Mouse (Mus musculus): ENCODE results near the gene Vmn1r21.
"Not testable (repeated sequence)": the region's sequence is repeated elsewhere in the genome, so short reads cannot be mapped to it uniquely, and the experiment has no call there.

Gene Vmn1r21

DNA sequence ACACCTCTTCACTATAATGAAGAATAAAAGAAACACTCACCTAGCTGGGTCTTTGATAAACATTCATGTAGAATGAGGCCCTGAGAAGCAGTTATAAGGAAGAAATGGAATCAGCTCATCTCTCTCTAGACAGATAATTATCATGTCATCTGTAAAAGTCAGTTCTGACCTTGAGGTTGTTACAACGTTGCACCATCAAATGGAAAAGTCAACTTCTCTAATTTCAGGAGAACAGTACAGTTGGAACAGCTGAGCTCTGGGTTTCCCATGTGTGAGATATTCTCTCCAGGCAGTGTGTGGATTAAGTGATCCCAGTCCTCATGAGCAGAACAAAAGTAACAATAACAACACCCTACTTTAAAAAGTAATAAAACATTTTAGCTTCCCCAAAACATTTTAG, at the start of gene Vmn1r21:
Gene Vmn1r21 (minus strand): TSS at position 58 of the 400 bp plus-strand sequence.
- CTCF ChIA-PET = no interaction called here

GRCm38 (mm10) chr6:57859043-57860042, 9.2 kb upstream of the Vmn1r21 start:
- ChIA-PET POLR2A (no interaction called here), CTCF (interaction anchor here in 3 of 4 experiments (0.6 kb wide), 4 partner anchors 78 to 251 kb away, joined by 3 to 4 read pairs (median 4); no protein-coding TSS in a partner anchor)

More for the DNA sequence above, at the start of gene Vmn1r21:
- POLR2A ChIA-PET = no interaction called here

DNA sequence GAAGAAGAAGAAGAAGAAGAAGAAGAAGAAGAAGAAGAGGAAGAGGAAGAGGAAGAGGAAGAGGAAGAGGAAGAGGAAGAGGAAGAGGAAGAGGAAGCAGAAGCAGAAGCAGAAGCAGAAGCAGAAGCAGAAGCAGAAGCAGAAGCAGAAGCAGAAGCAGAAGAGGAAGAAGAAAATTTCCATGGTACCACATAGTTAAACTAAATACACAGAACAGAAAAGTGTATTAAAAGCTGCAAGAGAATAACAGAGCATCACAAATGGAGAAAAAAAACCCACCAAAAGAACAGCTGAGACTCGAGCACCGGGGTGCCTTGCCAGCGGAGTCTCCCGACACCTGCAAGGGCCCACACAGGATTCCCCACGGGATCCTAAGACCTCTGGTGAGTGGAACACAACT, 1.0 kb upstream of the Vmn1r21 start:
- CTCF ChIA-PET, POLR2A ChIA-PET: not testable (repeated sequence)

- ChIA-PET CTCF (no interaction called here), POLR2A (no interaction called here)
Measured at GRCm38 (mm10) chr6:57839693-57840408, 10.3 kb downstream of the Vmn1r21 start.

GRCm38 (mm10) chr6:57825259-57825715, 24.9 kb downstream of the Vmn1r21 start:
- ChIA-PET CTCF (interaction anchor here in 1 of 4 experiments (1.6 kb wide), 1 partner anchor 40 kb away, joined by 3 read pairs; no protein-coding TSS in a partner anchor), POLR2A (interaction anchor here in 3 of 4 experiments (0.7 to 1.5 kb wide), 8 partner anchors 14 to 1133 kb away, joined by 3 to 7 read pairs (median 3); partner anchors contain the start of gene Pyurf (in 1 of the 3))

DNA sequence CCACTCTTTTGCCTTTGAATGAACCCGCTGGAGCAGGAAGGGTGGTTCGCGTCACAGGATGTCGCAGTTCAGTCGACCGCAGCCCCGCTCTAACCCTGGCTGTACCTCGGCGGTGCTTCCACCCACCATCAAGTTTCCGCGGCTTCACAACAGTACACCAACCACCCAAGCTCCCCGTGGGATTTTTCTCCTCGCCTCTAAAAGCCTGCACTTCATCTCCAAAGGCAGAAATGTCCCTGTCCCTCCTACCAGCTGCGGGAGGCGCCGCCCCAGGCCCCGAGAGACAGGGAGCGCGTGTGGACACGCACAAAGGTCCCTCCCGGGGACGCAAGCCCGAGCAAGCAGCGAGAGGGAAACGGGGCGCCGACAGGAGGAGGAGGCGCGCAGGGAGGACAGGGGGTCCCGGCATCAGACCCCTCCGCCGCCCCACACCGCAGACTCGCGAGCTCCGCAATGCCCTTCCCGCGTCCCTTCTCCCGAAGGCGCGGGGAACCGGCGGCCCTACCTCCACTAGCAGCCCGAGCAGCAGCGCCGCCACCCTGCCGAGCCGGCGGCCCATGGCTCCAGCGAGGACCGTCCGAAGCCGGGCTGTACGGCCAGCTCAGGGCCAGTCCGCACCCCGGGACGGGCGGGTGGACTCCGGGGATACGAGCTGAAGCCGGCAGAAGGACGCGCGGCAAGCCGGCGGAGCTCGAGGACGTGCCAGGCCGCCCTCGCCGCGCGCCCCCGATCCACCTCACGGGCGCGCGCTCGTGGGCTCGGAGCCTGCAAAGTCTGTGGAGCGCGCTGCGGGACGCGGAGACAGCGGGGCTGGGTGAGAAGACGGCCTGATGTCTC, 25.5 kb downstream of the Vmn1r21 start, which contains the start of gene Vopp1:
Gene Vopp1 (minus strand): TSS at position 738 of the 837 bp plus-strand sequence.
- POLR2A ChIA-PET = interaction anchor here in 3 of 4 experiments (0.6 to 1.5 kb wide), 8 partner anchors 14 to 1132 kb away, joined by 3 to 7 read pairs (median 3); partner anchors contain the start of gene Pyurf (in 2 of the 3)
- CTCF ChIA-PET = interaction anchor here in 1 of 4 experiments (1.6 kb wide), 1 partner anchor 40 kb away, joined by 3 read pairs; no protein-coding TSS in a partner anchor

DNA sequence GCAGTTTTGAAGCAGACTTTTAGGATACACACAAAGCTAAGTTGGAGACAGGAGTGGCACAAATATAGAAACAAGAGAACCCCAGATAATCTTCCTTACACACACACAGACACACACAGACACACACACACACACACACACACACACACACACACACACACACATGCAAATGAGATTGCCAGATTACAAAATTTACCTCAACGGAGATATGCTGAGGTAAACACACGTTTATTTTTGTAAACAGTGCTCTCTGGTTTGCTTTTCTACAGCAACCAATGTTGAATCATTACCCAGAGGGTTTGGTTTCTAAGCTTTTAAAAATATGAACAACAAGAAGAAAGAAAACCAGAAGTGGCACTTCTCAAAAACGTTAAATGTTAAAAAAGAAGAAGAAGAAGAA, 26.7 kb downstream of the Vmn1r21 start:
- CTCF ChIA-PET = no interaction called here
- POLR2A ChIA-PET = interaction anchor here in 1 of 4 experiments (0.6 kb wide), 1 partner anchor 8 kb away, joined by 3 read pairs; no protein-coding TSS in a partner anchor

- ChIA-PET CTCF (interaction anchor here in 1 of 4 experiments (0.7 kb wide), 1 partner anchor 279 kb away, joined by 6 read pairs; no protein-coding TSS in a partner anchor), POLR2A (interaction anchor here in 1 of 4 experiments (0.6 kb wide), 1 partner anchor 8 kb away, joined by 3 read pairs; no protein-coding TSS in a partner anchor)
Measured at GRCm38 (mm10) chr6:57822648-57823410, 27.3 kb downstream of the Vmn1r21 start.

DNA sequence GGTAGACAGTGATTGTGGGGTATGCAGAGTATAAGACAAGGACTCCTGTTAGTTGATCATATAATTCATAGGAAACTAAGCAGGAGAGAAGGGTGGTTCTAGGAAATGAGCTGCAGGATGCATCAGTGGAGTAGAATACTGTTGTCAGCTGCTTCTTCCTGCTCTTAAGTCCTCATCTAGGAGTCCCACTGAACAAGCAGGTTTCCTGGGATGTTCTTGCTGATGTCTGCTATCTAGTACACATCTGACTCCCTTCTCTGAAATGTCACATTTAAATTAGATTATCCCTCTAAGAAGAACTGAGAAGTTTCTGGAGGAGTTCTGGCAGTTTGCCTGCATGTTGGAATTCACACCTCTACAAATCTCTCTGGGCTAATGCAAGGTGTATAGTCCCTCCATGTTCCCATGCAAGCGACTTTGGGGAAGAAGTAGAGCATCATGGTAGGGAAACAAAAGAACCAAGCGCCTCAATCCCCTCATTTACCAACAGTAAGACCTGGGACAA, 35.7 kb downstream of the Vmn1r21 start:
- CTCF ChIA-PET = no interaction called here
- POLR2A ChIA-PET = no interaction called here

GRCm38 (mm10) chr6:57811748-57812730, 38.1 kb downstream of the Vmn1r21 start:
- POLR2A ChIA-PET = no interaction called here
- CTCF ChIA-PET = no interaction called here

DNA sequence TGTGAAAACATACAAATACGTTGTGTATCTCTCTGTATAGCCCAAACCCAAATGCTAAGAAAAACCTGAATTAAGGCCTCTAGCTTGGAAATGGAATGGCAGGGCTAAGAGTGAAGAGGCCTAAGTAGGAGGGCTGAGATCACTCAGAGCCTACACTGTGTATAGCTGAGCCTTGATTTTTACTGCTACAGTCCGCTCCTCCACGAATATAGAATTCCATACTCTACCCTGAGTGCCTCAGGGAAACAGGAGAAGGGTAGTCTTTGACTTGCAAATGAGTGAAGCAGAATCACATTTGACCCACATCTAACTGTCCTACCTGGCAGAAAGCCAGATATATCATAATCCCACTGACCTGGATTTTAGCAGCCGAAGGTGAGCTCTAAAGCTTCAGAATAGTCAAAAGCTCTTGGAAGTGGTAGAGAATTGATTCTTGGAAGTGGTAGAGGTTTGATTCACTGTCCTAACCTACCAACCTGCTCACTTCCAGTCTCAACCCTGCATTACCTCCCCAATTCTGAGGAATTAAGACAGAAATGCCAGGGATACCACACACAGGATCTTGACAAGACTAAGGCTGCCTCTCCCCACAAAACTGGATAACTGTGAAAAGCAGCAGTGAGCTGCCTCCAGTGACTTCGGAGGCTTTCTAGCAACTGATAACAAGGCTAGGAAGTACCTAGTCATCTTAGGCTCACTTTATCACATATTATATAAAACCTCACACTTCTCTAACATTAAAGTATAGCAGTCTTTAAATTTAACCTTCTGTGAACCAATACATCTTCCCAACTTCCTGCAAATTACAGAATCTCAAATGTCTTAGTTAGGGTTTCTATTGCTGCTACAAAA, 44.7 kb downstream of the Vmn1r21 start:
- ChIA-PET CTCF (no interaction called here), POLR2A (interaction anchor here in 1 of 4 experiments (1.2 kb wide), 1 partner anchor 19 kb away, joined by 5 read pairs; the partner anchor contains the start of gene Vopp1)

DNA sequence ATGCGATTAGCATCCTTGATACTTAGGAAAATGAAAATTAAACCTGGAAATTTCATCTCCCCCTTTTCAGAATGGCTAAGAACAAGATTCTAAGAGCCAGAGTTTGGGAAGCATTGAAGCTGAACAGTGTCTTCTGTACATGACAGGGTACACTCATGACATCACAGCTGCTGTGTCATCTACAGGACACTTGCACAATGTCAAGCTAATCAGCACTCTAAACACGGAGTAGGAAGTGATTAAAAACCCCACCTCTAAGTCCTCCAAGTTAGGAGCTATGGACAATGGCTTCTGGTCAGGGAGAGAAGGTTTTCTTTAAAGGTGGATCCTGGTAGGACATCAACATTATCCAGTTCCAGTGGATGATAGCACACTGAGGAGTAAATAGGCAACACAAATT, 47.0 kb downstream of the Vmn1r21 start:
- POLR2A ChIA-PET = no interaction called here

GRCm38 (mm10) chr6:57798986-57799385, 51.2 kb downstream of the Vmn1r21 start:
- CTCF ChIA-PET = no interaction called here
- POLR2A ChIA-PET = no interaction called here

More for the DNA sequence above, 47.0 kb downstream of the Vmn1r21 start:
- CTCF ChIA-PET = no interaction called here

- CTCF ChIA-PET = interaction anchor here in 1 of 4 experiments (0.5 kb wide), 1 partner anchor 1105 kb away, joined by 3 read pairs; no protein-coding TSS in a partner anchor
- POLR2A ChIA-PET = no interaction called here
Measured at GRCm38 (mm10) chr6:57796853-57797423, 53.2 kb downstream of the Vmn1r21 start.

GRCm38 (mm10) chr6:57795835-57796234, 54.3 kb downstream of the Vmn1r21 start:
- ChIA-PET CTCF (no interaction called here), POLR2A (interaction anchor here in 1 of 4 experiments (0.5 kb wide), 1 partner anchor 952 kb away, joined by 5 read pairs; no protein-coding TSS in a partner anchor)

Measured in embryonic stem cell, embryonic (primary cell).